Mouse (Mus musculus): ENCODE measurements around the gene Adgrb3. TPM values are rescaled to one million over a fixed set of nuclear protein-coding genes. Genes with fewer than 3 reads are reported as not detected.

The Adgrb3 gene
- polyA plus RNA-seq, 1 experiment from 2014 or later, result 3.0 TPM

- no peak overlapping the region for H3K4me3 ChIP-seq (ENCODE audit: low read depth, low read length)
- H3K27me3 ChIP-seq (ENCODE audit: control insufficient read depth, insufficient read depth, low read length), result no peaks in the 10 kb centered on the region
- H3K27ac ChIP-seq (replicated peaks; ENCODE audit: low read depth, low read length), result no peak overlapping the region
- no peak for ATAC-seq (replicated peaks; ENCODE audit: insufficient number of reproducible peaks, low FRiP score, low TSS enrichment, low read depth)
- no peaks in the 10 kb centered on the region for H3K36me3 ChIP-seq (replicated peaks; ENCODE audit: control insufficient read depth, insufficient read depth, low read depth, low read length)
- no peaks in the 10 kb centered on the region for H3K9me3 ChIP-seq (replicated peaks; ENCODE audit: control insufficient read depth, low read length)
- H3K4me2 ChIP-seq (ENCODE audit: low read depth, low read length), result no peak overlapping the region
- no peaks in the 10 kb centered on the region for H3K4me1 ChIP-seq (ENCODE audit: control insufficient read depth, insufficient read depth, low read length)
- H3K9ac ChIP-seq (replicated peaks; ENCODE audit: low read length), result no peak overlapping the region
- no peak for DNase-seq (ENCODE audit: low spot score)
These were observed 484.6 kb downstream of the Adgrb3 start for GRCm38 (mm10) chr1:25344876-25345275.

DNA sequence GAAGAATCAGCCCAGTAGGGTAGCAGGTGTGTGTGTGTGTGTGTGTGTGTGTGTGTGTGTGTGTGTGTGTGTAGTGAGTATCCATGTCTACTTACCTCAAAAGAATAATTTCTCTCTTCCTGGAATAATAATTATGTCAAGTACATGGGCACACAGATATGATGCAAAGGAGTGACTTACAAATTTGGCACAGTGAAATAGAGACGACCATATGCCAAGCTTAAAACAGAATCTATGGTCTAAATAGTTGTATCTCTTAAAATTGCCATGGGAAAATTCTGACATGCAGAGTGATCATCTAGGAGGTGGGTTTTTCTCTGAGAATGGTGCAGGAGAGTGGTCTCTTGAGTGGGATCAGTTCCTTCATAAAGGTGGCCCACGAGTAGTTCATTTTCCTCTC is 504.1 kb downstream of the Adgrb3 start:
- H3K4me1 ChIP-seq (ENCODE audit: control insufficient read depth, insufficient read depth, low read length), result no peaks in the 10 kb centered on the region
- ATAC-seq (replicated peaks; ENCODE audit: insufficient number of reproducible peaks, low FRiP score, low TSS enrichment, low read depth), result no peak
- DNase-seq (ENCODE audit: low spot score), result no peak
- H3K36me3 ChIP-seq (replicated peaks; ENCODE audit: control insufficient read depth, insufficient read depth, low read depth, low read length), result no peaks in the 10 kb centered on the region
- WGBS, result 86% methylated on average over 2 of the region's 2 CpGs
- H3K9me3 ChIP-seq (replicated peaks; ENCODE audit: control insufficient read depth, low read length), result no peaks in the 10 kb centered on the region
- H3K27me3 ChIP-seq (ENCODE audit: control insufficient read depth, insufficient read depth, low read length), result no peaks in the 10 kb centered on the region
- H3K27ac ChIP-seq (replicated peaks; ENCODE audit: low read depth, low read length), result no peak overlapping the region
- no peak overlapping the region for H3K9ac ChIP-seq (replicated peaks; ENCODE audit: low read length)
- no peak overlapping the region for H3K4me2 ChIP-seq (ENCODE audit: low read depth, low read length)
- no peak overlapping the region for H3K4me3 ChIP-seq (ENCODE audit: low read depth, low read length)

DNA sequence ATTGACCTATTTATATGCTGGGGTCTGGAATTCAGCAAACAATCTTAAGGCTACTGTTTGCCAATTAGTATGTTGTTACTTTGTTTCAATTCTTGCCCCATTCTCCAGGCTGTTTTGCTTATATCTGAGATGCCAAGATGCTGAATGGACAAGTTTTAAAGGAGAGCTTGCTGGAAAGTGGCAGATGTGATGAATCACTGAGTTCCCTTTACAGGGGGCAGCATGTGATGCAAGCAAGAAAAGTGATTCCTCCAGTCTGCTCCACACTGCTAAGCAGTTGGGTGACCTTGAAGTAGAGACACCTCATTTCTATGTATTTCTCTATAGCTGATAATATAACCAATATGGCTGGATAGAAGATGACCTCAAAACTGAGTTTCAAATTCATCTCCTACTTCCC is 512.4 kb downstream of the Adgrb3 start:
- no peaks in the 10 kb centered on the region for H3K4me1 ChIP-seq (ENCODE audit: control insufficient read depth, insufficient read depth, low read length)
- H3K27ac ChIP-seq (replicated peaks; ENCODE audit: low read depth, low read length), result no peak overlapping the region
- H3K9ac ChIP-seq (replicated peaks; ENCODE audit: low read length), result no peak overlapping the region
- no peaks in the 10 kb centered on the region for H3K27me3 ChIP-seq (ENCODE audit: control insufficient read depth, insufficient read depth, low read length)
- DNase-seq (ENCODE audit: low spot score), result no peak
- H3K36me3 ChIP-seq (replicated peaks; ENCODE audit: control insufficient read depth, insufficient read depth, low read depth, low read length), result no peaks in the 10 kb centered on the region
- ATAC-seq (replicated peaks; ENCODE audit: insufficient number of reproducible peaks, low FRiP score, low TSS enrichment, low read depth), result no peak
- no peak overlapping the region for H3K4me3 ChIP-seq (ENCODE audit: low read depth, low read length)
- no peaks in the 10 kb centered on the region for H3K9me3 ChIP-seq (replicated peaks; ENCODE audit: control insufficient read depth, low read length)
- H3K4me2 ChIP-seq (ENCODE audit: low read depth, low read length), result no peak overlapping the region

GRCm38 (mm10) chr1:25312344-25312743 is 517.2 kb downstream of the Adgrb3 start:
- no peak for DNase-seq (ENCODE audit: low spot score)
- no peaks in the 10 kb centered on the region for H3K36me3 ChIP-seq (replicated peaks; ENCODE audit: control insufficient read depth, insufficient read depth, low read depth, low read length)
- no peak for ATAC-seq (replicated peaks; ENCODE audit: insufficient number of reproducible peaks, low FRiP score, low TSS enrichment, low read depth)

DNA sequence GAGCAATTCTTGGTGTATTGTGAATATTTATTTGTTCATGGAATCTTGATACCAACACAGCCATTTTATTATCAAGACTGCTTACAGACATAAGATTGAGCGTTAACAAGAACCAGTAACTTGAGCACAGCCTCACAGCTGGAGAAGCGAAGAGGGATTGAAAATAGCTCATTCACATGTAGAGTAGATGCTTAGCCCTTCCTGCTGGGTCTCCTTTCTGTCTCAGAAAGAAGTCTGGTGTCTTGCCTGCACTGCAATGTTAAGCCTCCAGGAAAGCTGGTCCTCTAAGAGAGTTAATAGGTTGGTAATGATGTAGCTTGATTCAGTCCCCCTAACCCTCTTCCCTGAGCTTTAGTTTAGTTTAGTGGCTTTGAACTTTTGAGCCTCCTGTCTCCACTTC is 519.4 kb downstream of the Adgrb3 start:
- no peaks in the 10 kb centered on the region for H3K4me1 ChIP-seq (ENCODE audit: control insufficient read depth, insufficient read depth, low read length)
- DNase-seq (ENCODE audit: low spot score) (no peak), ATAC-seq (replicated peaks; ENCODE audit: insufficient number of reproducible peaks, low FRiP score, low TSS enrichment, low read depth) (no peak)
- H3K4me2 ChIP-seq (ENCODE audit: low read depth, low read length), result no peak overlapping the region
- 15% methylated on average over 2 of the region's 2 CpGs for WGBS
- no peaks in the 10 kb centered on the region for H3K36me3 ChIP-seq (replicated peaks; ENCODE audit: control insufficient read depth, insufficient read depth, low read depth, low read length)
- no peaks in the 10 kb centered on the region for H3K27me3 ChIP-seq (ENCODE audit: control insufficient read depth, insufficient read depth, low read length)
- no peak overlapping the region for H3K4me3 ChIP-seq (ENCODE audit: low read depth, low read length)
- no peak overlapping the region for H3K27ac ChIP-seq (replicated peaks; ENCODE audit: low read depth, low read length)
- H3K9ac ChIP-seq (replicated peaks; ENCODE audit: low read length), result no peak overlapping the region
- H3K9me3 ChIP-seq (replicated peaks; ENCODE audit: control insufficient read depth, low read length), result no peaks in the 10 kb centered on the region

More at GRCm38 (mm10) chr1:25312344-25312743, 517.2 kb downstream of the Adgrb3 start:
- Histone ChIP-seq H3K4me1 (ENCODE audit: control insufficient read depth, insufficient read depth, low read length) (no peaks in the 10 kb centered on the region), H3K27ac (replicated peaks; ENCODE audit: low read depth, low read length) (no peak overlapping the region), H3K4me3 (ENCODE audit: low read depth, low read length) (no peak overlapping the region), H3K27me3 (ENCODE audit: control insufficient read depth, insufficient read depth, low read length) (no peaks in the 10 kb centered on the region), H3K9me3 (replicated peaks; ENCODE audit: control insufficient read depth, low read length) (no peaks in the 10 kb centered on the region), H3K4me2 (ENCODE audit: low read depth, low read length) (no peak overlapping the region), H3K9ac (replicated peaks; ENCODE audit: low read length) (no peak overlapping the region)
- 63% methylated on average over 2 of the region's 2 CpGs for WGBS

- no peak for ATAC-seq (replicated peaks; ENCODE audit: insufficient number of reproducible peaks, low FRiP score, low TSS enrichment, low read depth)
- Histone ChIP-seq H3K9me3 (replicated peaks; ENCODE audit: control insufficient read depth, low read length) (no peaks in the 10 kb centered on the region), H3K36me3 (replicated peaks; ENCODE audit: control insufficient read depth, insufficient read depth, low read depth, low read length) (no peaks in the 10 kb centered on the region), H3K4me2 (ENCODE audit: low read depth, low read length) (no peak overlapping the region), H3K27ac (replicated peaks; ENCODE audit: low read depth, low read length) (no peak overlapping the region), H3K9ac (replicated peaks; ENCODE audit: low read length) (no peak overlapping the region), H3K27me3 (ENCODE audit: control insufficient read depth, insufficient read depth, low read length) (no peaks in the 10 kb centered on the region), H3K4me1 (ENCODE audit: control insufficient read depth, insufficient read depth, low read length) (no peaks in the 10 kb centered on the region), H3K4me3 (ENCODE audit: low read depth, low read length) (no peak overlapping the region)
- 89% methylated on average over 8 of the region's 8 CpGs for WGBS
- DNase-seq (ENCODE audit: low spot score), result no peak
These were observed 548.0 kb downstream of the Adgrb3 start for GRCm38 (mm10) chr1:25281471-25281870.

GRCm38 (mm10) chr1:25250562-25250961 is 578.9 kb downstream of the Adgrb3 start:
- Histone ChIP-seq H3K4me3 (ENCODE audit: low read depth, low read length) (no peak overlapping the region), H3K27me3 (ENCODE audit: control insufficient read depth, insufficient read depth, low read length) (no peaks in the 10 kb centered on the region), H3K4me2 (ENCODE audit: low read depth, low read length) (no peak overlapping the region), H3K4me1 (ENCODE audit: control insufficient read depth, insufficient read depth, low read length) (no peaks in the 10 kb centered on the region), H3K36me3 (replicated peaks; ENCODE audit: control insufficient read depth, insufficient read depth, low read depth, low read length) (no peaks in the 10 kb centered on the region), H3K27ac (replicated peaks; ENCODE audit: low read depth, low read length) (no peak overlapping the region), H3K9ac (replicated peaks; ENCODE audit: low read length) (no peak overlapping the region), H3K9me3 (replicated peaks; ENCODE audit: control insufficient read depth, low read length) (no peaks in the 10 kb centered on the region)
- DNase-seq (ENCODE audit: low spot score) (no peak), ATAC-seq (replicated peaks; ENCODE audit: insufficient number of reproducible peaks, low FRiP score, low TSS enrichment, low read depth) (no peak)

- H3K9ac ChIP-seq (replicated peaks; ENCODE audit: low read length), result no peak overlapping the region
- no peaks in the 10 kb centered on the region for H3K27me3 ChIP-seq (ENCODE audit: control insufficient read depth, insufficient read depth, low read length)
- DNase-seq (ENCODE audit: low spot score) (no peak), ATAC-seq (replicated peaks; ENCODE audit: insufficient number of reproducible peaks, low FRiP score, low TSS enrichment, low read depth) (no peak)
- WGBS, result 76% methylated on average over 6 of the region's 6 CpGs
- H3K27ac ChIP-seq (replicated peaks; ENCODE audit: low read depth, low read length), result no peak overlapping the region
- H3K4me2 ChIP-seq (ENCODE audit: low read depth, low read length), result no peak overlapping the region
- H3K4me3 ChIP-seq (ENCODE audit: low read depth, low read length), result no peak overlapping the region
- H3K36me3 ChIP-seq (replicated peaks; ENCODE audit: control insufficient read depth, insufficient read depth, low read depth, low read length), result no peaks in the 10 kb centered on the region
- H3K4me1 ChIP-seq (ENCODE audit: control insufficient read depth, insufficient read depth, low read length), result no peaks in the 10 kb centered on the region
- no peaks in the 10 kb centered on the region for H3K9me3 ChIP-seq (replicated peaks; ENCODE audit: control insufficient read depth, low read length)
These were observed 587.1 kb downstream of the Adgrb3 start for GRCm38 (mm10) chr1:25242436-25242835.

All from embryonic facial prominence, embryonic 11.5 days (tissue).